Mouse (Mus musculus) CH12.LX (cell line): ENCODE data around the gene Med26. TPM values are rescaled to one million over a fixed set of nuclear protein-coding genes. Genes with fewer than 3 reads are reported as not detected.

Source experiments
- DNase-seq: peaks from one replicate; pipeline ENCODE4 v3.0.0-alpha.2; 2013; ENCODE audit errors: extremely low read depth
- H3K27ac ChIP-seq: 2 replicates; pipeline ENCODE4 v1.5.1; 2012; ENCODE audit warnings: low read depth, mild to moderate bottlenecking, control low read depth, moderate library complexity; ENCODE audit not compliant: insufficient read depth
- H3K27me3 ChIP-seq: replicated peaks from 2 replicates; pipeline ENCODE3; 2012; ENCODE audit warnings: inconsistent platforms
- H3K36me3 ChIP-seq, 2 experiments: replicated peaks in 1 of 2; 2 replicates each; pipeline versions ENCODE3 to v1.6.1; 2012; ENCODE audit warnings: inconsistent platforms in 1 of 2, low read length in 1 of 2, mild to moderate bottlenecking in 1 of 2, mixed read lengths in 1 of 2, moderate library complexity in 1 of 2; ENCODE audit not compliant: control insufficient read depth in 1 of 2, insufficient read depth in 1 of 2
- H3K4me1 ChIP-seq, 2 experiments: 2 replicates each; pipeline ENCODE4 v1.6.1; 2012; ENCODE audit warnings: inconsistent platforms in 1 of 2, moderate library complexity in 1 of 2; ENCODE audit not compliant: insufficient read depth in 2 of 2, control insufficient read depth in 1 of 2
- H3K4me2 ChIP-seq: 2 replicates; pipeline ENCODE4 v1.6.1; 2012; ENCODE audit warnings: low read depth, mild to moderate bottlenecking, control low read depth; ENCODE audit not compliant: poor library complexity, insufficient read depth, severe bottlenecking
- H3K4me3 ChIP-seq, 3 experiments: fragments of 150-350 bp in 1 of 3; sonication (generic) in 1 of 3; replicated peaks in 1 of 3; 2 replicates each; pipeline versions ENCODE3 to v1.5.1; 2011 to 2012; ENCODE audit warnings: low read depth in 2 of 3, low read length in 2 of 3, mild to moderate bottlenecking in 2 of 3, moderate library complexity in 2 of 3, control low read depth in 1 of 3, improper control_type of control experiment in 1 of 3, inconsistent platforms in 1 of 3, mixed read lengths in 1 of 3; ENCODE audit not compliant: poor library complexity in 1 of 3
- H3K79me2 ChIP-seq: replicated peaks from 2 replicates; pipeline ENCODE4 v1.6.1; 2012; ENCODE audit warnings: mild to moderate bottlenecking, moderate library complexity; ENCODE audit not compliant: control insufficient read depth, poor library complexity, insufficient read depth, severe bottlenecking; ENCODE audit errors: extremely low read depth
- H3K9ac ChIP-seq: 2 replicates; pipeline ENCODE4 v1.6.1; 2012; ENCODE audit warnings: low read depth, mild to moderate bottlenecking, control low read depth, moderate library complexity; ENCODE audit not compliant: insufficient read depth
- H3K9me3 ChIP-seq: replicated peaks from 2 replicates; pipeline ENCODE3; 2012; ENCODE audit warnings: low read length, inconsistent platforms, mixed read lengths
- BHLHE40 ChIP-seq: IDR thresholded peaks from 2 replicates; pipeline ENCODE4 v1.6.1; 2011; ENCODE audit warnings: mild to moderate bottlenecking, low read depth, low read length, improper control_type of control experiment
- CHD2 ChIP-seq: IDR thresholded peaks from 2 replicates; pipeline ENCODE4 v1.6.1; 2011; ENCODE audit warnings: low read length, improper control_type of control experiment
- CTCF ChIP-seq, 2 experiments: IDR thresholded peaks in 1 of 2; conservative IDR thresholded peaks in 1 of 2; 2 replicates each; pipeline ENCODE4 v1.5.1; 2011 to 2012; ENCODE audit warnings: low read depth in 2 of 2, low read length in 2 of 2, improper control_type of control experiment in 1 of 2, inconsistent platforms in 1 of 2, mild to moderate bottlenecking in 1 of 2, moderate library complexity in 1 of 2
- E2F4 ChIP-seq: IDR thresholded peaks from 2 replicates; pipeline ENCODE4 v1.6.1; 2011; ENCODE audit warnings: low read depth, low read length, improper control_type of control experiment; ENCODE audit not compliant: insufficient replicate concordance
- EP300 ChIP-seq: IDR thresholded peaks from 2 replicates; pipeline ENCODE4 v1.6.1; 2011; ENCODE audit warnings: low read length, improper control_type of control experiment
- ETS1 ChIP-seq: conservative IDR thresholded peaks from 2 replicates; pipeline ENCODE4 v1.6.1; 2012; ENCODE audit warnings: low read depth, mild to moderate bottlenecking, inconsistent platforms, low read length, improper control_type of control experiment, moderate library complexity
- HCFC1 ChIP-seq: IDR thresholded peaks from 2 replicates; pipeline ENCODE4 v1.6.1; 2012; ENCODE audit warnings: low read depth, mild to moderate bottlenecking, inconsistent platforms, low read length, improper control_type of control experiment
- JUN ChIP-seq: IDR thresholded peaks from 2 replicates; pipeline ENCODE4 v1.6.1; 2011; ENCODE audit warnings: low read depth, mild to moderate bottlenecking, low read length, improper control_type of control experiment, moderate library complexity; ENCODE audit not compliant: insufficient read depth
- JUND ChIP-seq: conservative IDR thresholded peaks from 2 replicates; pipeline ENCODE4 v1.6.1; 2011; ENCODE audit warnings: low read depth, low read length, improper control_type of control experiment
- KAT2A ChIP-seq: IDR thresholded peaks from 2 replicates; pipeline ENCODE4 v1.6.1; 2012; ENCODE audit warnings: low read length, improper control_type of control experiment, inconsistent platforms; ENCODE audit not compliant: insufficient replicate concordance
- MAX ChIP-seq: IDR thresholded peaks from 2 replicates; pipeline ENCODE4 v1.6.1; 2011; ENCODE audit warnings: low read length, improper control_type of control experiment
- MXI1 ChIP-seq: IDR thresholded peaks from 2 replicates; pipeline ENCODE4 v1.6.1; 2011; ENCODE audit warnings: mild to moderate bottlenecking, low read depth, low read length, improper control_type of control experiment
- MYC ChIP-seq: IDR thresholded peaks from 2 replicates; pipeline ENCODE4 v1.6.1; 2011; ENCODE audit warnings: low read depth, mild to moderate bottlenecking, improper control_type of control experiment, low read length
- PAX5 ChIP-seq: IDR thresholded peaks from 2 replicates; pipeline ENCODE4 v1.6.1; 2012; ENCODE audit warnings: low read length, inconsistent platforms, mixed read lengths
- RAD21 ChIP-seq: IDR thresholded peaks from 2 replicates; pipeline ENCODE4 v1.6.1; 2011; ENCODE audit warnings: low read depth, mild to moderate bottlenecking, low read length, improper control_type of control experiment, moderate library complexity
- TCF12 ChIP-seq: IDR thresholded peaks from 2 replicates; pipeline ENCODE4 v1.6.1; 2014; ENCODE audit warnings: low read depth, mild to moderate bottlenecking, inconsistent platforms, low read length, improper control_type of control experiment
- ZC3H11A ChIP-seq: IDR thresholded peaks from 2 replicates; pipeline ENCODE4 v1.6.1; 2012; ENCODE audit warnings: low read depth, mild to moderate bottlenecking, inconsistent platforms, low read length, improper control_type of control experiment
- ZMIZ1 ChIP-seq: IDR thresholded peaks from 2 replicates; pipeline ENCODE4 v1.6.1; 2012; ENCODE audit warnings: low read depth, mild to moderate bottlenecking, inconsistent platforms, low read length, improper control_type of control experiment
- ZNF384 ChIP-seq: IDR thresholded peaks from 2 replicates; pipeline ENCODE4 v1.6.1; 2012; ENCODE audit warnings: low read depth, low read length, improper control_type of control experiment, inconsistent platforms
- dilution Hi-C: fragments of 300-500 bp; cut with MboI; formaldehyde crosslinking; loops from 2 replicates; pipeline ENCODE4 v1.14.3; 2020; ENCODE audit warnings: low sequenced_read_pairs; ENCODE audit not compliant: extremely low pct_unique_long_range_greater_than_20kb, extremely low pct_ligation_motif_present
- in situ Hi-C: fragments of 300-500 bp; cut with MboI; formaldehyde crosslinking; loops from 3 replicates; pipeline ENCODE4 v1.14.3; 2019; ENCODE audit warnings: low sequenced_read_pairs, low pct_ligation_motif_present, low pct_unique_long_range_greater_than_20kb, mixed read lengths
- polyA plus RNA-seq: library from polyadenylated mRNA; unstranded; fragments of >175 nt; gene quantifications from 2 replicates; pipeline ENCODE4 v1.2.1, GENCODE M21; 2012; ENCODE audit warnings: low read depth; ENCODE audit not compliant: insufficient read length
- total RNA-seq, 2 experiments: library from RNA; depleted of rRNA; stranded (reverse); fragments of 300-350 nt in 1 of 2; fragments of >200 nt in 1 of 2; gene quantifications; 2 replicates each; pipeline ENCODE4 v1.2.3; 2012 to 2014

Gene Med26
- total and polyA plus RNA-seq, 3 experiments: 8.7 to 12.9 (median 9.7) TPM

DNA sequence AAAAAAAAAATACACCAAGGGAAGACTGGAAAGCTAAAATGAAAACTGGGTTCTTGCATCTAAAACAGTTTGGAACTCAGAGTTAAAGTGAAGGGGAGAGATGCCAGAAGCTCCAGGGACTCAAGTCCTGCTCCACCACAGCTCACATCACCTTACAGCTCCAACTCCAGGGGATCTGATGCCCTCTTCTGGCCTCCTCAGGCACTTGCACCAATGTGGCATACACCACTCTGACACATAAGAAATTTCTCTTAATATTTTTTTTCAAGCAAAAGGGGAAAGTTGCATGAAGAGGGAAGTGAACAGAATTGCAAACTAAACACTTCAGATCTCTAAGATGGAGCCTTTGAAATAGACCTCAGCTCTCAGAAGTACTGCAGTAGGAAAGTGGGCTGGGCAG is 8.8 kb downstream of the Med26 start:
- Histone ChIP-seq H3K79me2 (peaks cover 74% of the 10 kb centered on the region), H3K4me3 (no peak overlapping the region), H3K4me1 (peaks cover 0 to 20% of the 10 kb centered on the region in 2 experiments; a peak in 1 of 4 replicates), H3K9ac (no peak overlapping the region), H3K27ac (no peak overlapping the region), H3K27me3 (no peaks in the 10 kb centered on the region), H3K9me3 (no peaks in the 10 kb centered on the region), H3K4me2 (no peak overlapping the region), H3K36me3 (peaks cover 9 to 71% of the 10 kb centered on the region in 2 experiments)
- dilution Hi-C loops (no loop called here), in situ Hi-C loops (no loop called here)
- DNase-seq: peak; percentile 34
- TF ChIP-seq TCF12 (no peak), ZNF384 (0 out of 2 replicates have a peak, but pooled peaks have one; percentile 37), BHLHE40 (no peak), RAD21 (peak; percentile 26), ETS1 (no peak), HCFC1 (no peak), CTCF (conservative IDR thresholded peaks at IDR 0.05 in 1 of 2, IDR thresholded peaks at IDR 0.05 in 1 of 2; ENCODE audit: low read depth in 2 of 2, low read length in 2 of 2) (peak in 1 of 2 experiments; percentile 33; a peak in 2 of 4 replicates), MAX (no peak)

DNA sequence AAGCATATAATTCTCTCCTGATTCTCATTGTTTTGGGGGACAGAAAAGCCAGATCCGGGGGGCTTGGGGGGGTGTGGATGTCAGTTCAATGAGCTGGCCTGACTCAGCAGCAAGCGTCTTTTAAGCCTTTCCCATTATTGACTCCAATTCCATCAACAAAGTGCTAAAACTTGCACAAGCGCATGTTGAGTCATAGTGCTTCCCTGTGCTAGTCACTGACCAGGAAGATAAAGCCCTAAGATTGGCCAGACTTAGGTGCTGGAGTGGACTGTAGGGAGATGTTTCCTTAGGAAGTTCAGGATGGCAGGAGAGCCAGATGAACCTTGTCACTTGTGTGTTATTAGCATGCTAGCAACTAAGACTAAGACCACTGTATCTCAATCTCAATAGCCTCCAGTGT is 13.2 kb downstream of the Med26 start:
- H3K9me3 ChIP-seq: no peaks in the 10 kb centered on the region
- TF ChIP-seq ZC3H11A: no peak
- no peak for TF ChIP-seq JUND
- TF ChIP-seq BHLHE40: no peak
- no peak for TF ChIP-seq HCFC1
- no peak for TF ChIP-seq JUN
- TF ChIP-seq MXI1: no peak
- TF ChIP-seq PAX5: no peak
- TF ChIP-seq, all 38 proteins: peak for 0
- Histone ChIP-seq H3K27me3 (no peaks in the 10 kb centered on the region), H3K4me1 (peaks cover 3 to 31% of the 10 kb centered on the region in 2 experiments), H3K9ac (no peak overlapping the region), H3K36me3 (peaks cover 0 to 72% of the 10 kb centered on the region in 2 experiments), H3K4me2 (no peak overlapping the region), H3K4me3 (no peak overlapping the region), H3K79me2 (peaks cover 69% of the 10 kb centered on the region), H3K27ac (no peak overlapping the region)
- dilution Hi-C loops (no loop called here), in situ Hi-C loops (no loop called here)
- DNase-seq: no peak

- dilution Hi-C loops: no loop called here
- TF ChIP-seq ETS1 (no peak), JUND (no peak), HCFC1 (no peak), EP300 (no peak), ZMIZ1 (no peak), MAX (no peak), CHD2 (no peak), ZC3H11A (no peak), KAT2A (no peak), E2F4 (no peak), MXI1 (no peak), MYC (no peak), ZNF384 (no peak)
Measured at GRCm38 (mm10) chr8:72532103-72532502, 16.0 kb downstream of the Med26 start.

More at GRCm38 (mm10) chr8:72532103-72532502, 16.0 kb downstream of the Med26 start:
- Histone ChIP-seq H3K4me2 (no peak overlapping the region), H3K36me3 (peaks cover 0 to 66% of the 10 kb centered on the region in 2 experiments), H3K4me3 (no peak overlapping the region), H3K27ac (no peak overlapping the region), H3K27me3 (no peaks in the 10 kb centered on the region), H3K9ac (no peak overlapping the region), H3K4me1 (peaks cover 3 to 31% of the 10 kb centered on the region in 2 experiments), H3K79me2 (peaks cover 67% of the 10 kb centered on the region), H3K9me3 (no peaks in the 10 kb centered on the region)
- in situ Hi-C loops: no loop called here
- DNase-seq: no peak
